Mouse (Mus musculus): Measurements from ENCODE around the gene Ptprf.

GRCm38 (mm10) chr4:118216726-118217595 lies 74.2 kb downstream of the Ptprf start:
- TF ChIP-seq GATA1 (IDR thresholded peaks at IDR 0.05; ENCODE audit: low read length) (no peak), TAL1 (IDR thresholded peaks at IDR 0.05; ENCODE audit: low read length) (no peak)

All from erythroblast, embryonic 14.5 days (primary cell).